Mouse (Mus musculus) heart, adult 2 months (tissue): ENCODE measurements around the gene Arxes1. TPM values are rescaled to one million over a fixed set of nuclear protein-coding genes. Genes with fewer than 3 reads are reported as not detected.
"Not testable (repeated sequence)": the region's sequence is repeated elsewhere in the genome, so short reads cannot be mapped to it uniquely, and the experiment has no call there.

ENCODE experiments used
- DNase-seq, 2 experiments: peaks; one replicate each; pipeline ENCODE4 v3.0.0; 2021
- H3K27ac ChIP-seq: fragments of 200-600 bp; 2 replicates; pipeline ENCODE4 v1.8.1; 2022
- H3K27me3 ChIP-seq: fragments of 200-500 bp; 2 replicates; pipeline ENCODE4 v1.6.1; 2012; ENCODE audit warnings: mild to moderate bottlenecking, low read length, inconsistent platforms, mixed read lengths; ENCODE audit not compliant: control insufficient read depth, insufficient read depth
- H3K36me3 ChIP-seq: fragments of 200-500 bp; 2 replicates; pipeline ENCODE4 v1.6.1; 2012; ENCODE audit warnings: low read length, inconsistent platforms; ENCODE audit not compliant: control insufficient read depth, insufficient read depth
- H3K4me1 ChIP-seq: fragments of 200-500 bp; 2 replicates; pipeline ENCODE4 v1.6.1; 2011; ENCODE audit warnings: low read length; ENCODE audit not compliant: control insufficient read depth, insufficient read depth
- H3K4me3 ChIP-seq: fragments of 200-600 bp; 2 replicates; pipeline ENCODE4 v1.8.1; 2022
- H3K79me2 ChIP-seq: fragments of 200-500 bp; replicated peaks from 2 replicates; pipeline ENCODE4 v1.6.1; 2012; ENCODE audit warnings: mild to moderate bottlenecking, inconsistent platforms, low read length, moderate library complexity, mixed read lengths; ENCODE audit not compliant: control insufficient read depth, insufficient read depth
- H3K9ac ChIP-seq: fragments of 200-500 bp; 2 replicates; pipeline ENCODE4 v1.6.1; 2012; ENCODE audit warnings: low read depth, mild to moderate bottlenecking, control low read depth, inconsistent platforms, low read length, mixed read lengths
- CTCF ChIP-seq: fragments of 200-600 bp; IDR thresholded peaks from 2 replicates; pipeline ENCODE4 v1.8.1; 2022; ENCODE audit warnings: antibody characterized with exemption, mild to moderate bottlenecking, moderate library complexity
- EP300 ChIP-seq: fragments of 200-500 bp; IDR thresholded peaks from 2 replicates; pipeline ENCODE4 v1.6.1; 2011; ENCODE audit warnings: low read depth, low read length, control low read depth; ENCODE audit not compliant: insufficient read depth
- POLR2A ChIP-seq: fragments of 200-500 bp; IDR thresholded peaks from 2 replicates; pipeline ENCODE4 v1.6.1; 2011; ENCODE audit warnings: mild to moderate bottlenecking, low read depth, low read length, control low read depth; ENCODE audit not compliant: insufficient read depth
- WGBS: fragments of 180-500 bp; shearing (Covaris S2); methylation state at CpG from one replicate; pipeline ENCODE4 v1.1.7; 2018; 5-methylcytosine and 5-hydroxymethylcytosine counted together
- intact Hi-C: fragments of 180-260 bp; cut with DNase I; formaldehyde crosslinking; loops from one replicate; pipeline ENCODE4 v1.15.1; 2025
- long read RNA-seq: library from polyadenylated mRNA; stranded (forward); transcript quantifications from one replicate; pipeline ENCODE4 v2.0.0, GENCODE M21; 2021
- polyA plus RNA-seq: library from polyadenylated mRNA; depleted of rRNA; stranded (reverse); fragments of >200 nt; gene quantifications from 2 replicates; pipeline ENCODE4 v1.2.3, GENCODE M21; 2012; rRNA removed
- total RNA-seq, 2 experiments: library from RNA; stranded (reverse); gene quantifications; 2 replicates each; pipeline ENCODE4 v1.2.3; 2021

Gene Arxes1
- under 1 TPM in 1 of 2 experiments, not detected in 1; 0.16 TPM for total RNA-seq
- 0.44 and 0.53 TPM in 2 replicates for polyA plus RNA-seq
- long read RNA-seq: 0 reads

- 15% methylated on average over 15 of the region's 49 CpGs for WGBS
- intact Hi-C loops, H3K27ac ChIP-seq, H3K4me1 ChIP-seq, H3K4me3 ChIP-seq, H3K27me3 ChIP-seq, H3K36me3 ChIP-seq, H3K9ac ChIP-seq, H3K79me2 ChIP-seq: not testable (repeated sequence)
- peak in 1 of 2 experiments; percentile 19 for DNase-seq
Observed at GRCm38 (mm10) chrX:136032799-136033763, at the start of gene Arxes1. Gene Arxes1 (plus strand): TSS chrX:136033367.

- Histone ChIP-seq H3K4me3 (no peak overlapping the region), H3K9ac (no peak overlapping the region), H3K79me2 (no peaks in the 10 kb centered on the region), H3K36me3 (no peaks in the 10 kb centered on the region), H3K4me1 (no peaks in the 10 kb centered on the region), H3K27ac (no peak overlapping the region), H3K27me3 (no peaks in the 10 kb centered on the region)
- TF ChIP-seq CTCF (no peak), POLR2A (no peak), EP300 (no peak)
- WGBS: 74% methylated on average over 6 of the region's 6 CpGs
- no peak for DNase-seq
- intact Hi-C loops: no loop called here
Observed at GRCm38 (mm10) chrX:135984539-135985260, 48.5 kb upstream of the Arxes1 start.

GRCm38 (mm10) chrX:135986267-135986666 is 46.9 kb upstream of the Arxes1 start:
- no peak overlapping the region for H3K9ac ChIP-seq
- no peak for TF ChIP-seq CTCF
- no peak for TF ChIP-seq EP300
- no peak for TF ChIP-seq POLR2A
- H3K36me3 ChIP-seq: no peaks in the 10 kb centered on the region
- intact Hi-C loops: no loop called here
- H3K27ac ChIP-seq: no peak overlapping the region
- no peaks in the 10 kb centered on the region for H3K4me1 ChIP-seq
- H3K27me3 ChIP-seq: no peaks in the 10 kb centered on the region
- WGBS: 91% methylated on average over 3 of the region's 3 CpGs
- no peak overlapping the region for H3K4me3 ChIP-seq
- no peaks in the 10 kb centered on the region for H3K79me2 ChIP-seq
- DNase-seq: no peak

DNA sequence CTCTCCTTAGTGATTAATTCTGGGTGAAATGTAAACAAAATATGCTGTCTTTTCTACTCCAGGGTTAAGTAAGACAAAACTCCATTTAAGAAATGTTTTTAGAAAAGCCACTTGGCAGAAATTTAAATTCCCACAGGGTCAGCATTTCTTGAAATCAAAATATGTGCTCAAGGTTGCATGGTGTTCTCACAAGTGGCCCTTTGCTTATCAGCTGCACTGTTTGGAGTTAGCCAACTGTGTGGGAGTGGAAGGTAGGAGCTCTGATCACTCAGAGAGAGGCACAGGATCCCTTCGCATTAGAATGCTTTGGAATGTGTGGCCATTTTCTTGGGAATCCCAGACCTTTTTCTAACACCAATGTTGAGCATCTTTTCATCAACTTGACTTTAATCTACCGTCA is 42.5 kb upstream of the Arxes1 start:
- Histone ChIP-seq H3K4me3 (no peak overlapping the region), H3K79me2 (no peaks in the 10 kb centered on the region), H3K27ac (no peak overlapping the region), H3K27me3 (no peaks in the 10 kb centered on the region), H3K4me1 (no peaks in the 10 kb centered on the region), H3K36me3 (no peaks in the 10 kb centered on the region), H3K9ac (no peak overlapping the region)
- TF ChIP-seq POLR2A: no peak
- no peak for TF ChIP-seq EP300
- TF ChIP-seq CTCF: no peak
- intact Hi-C loops: no loop called here
- 54% methylated on average over 2 of the region's 2 CpGs for WGBS
- no peak for DNase-seq

GRCm38 (mm10) chrX:135993192-135993594 is 40.0 kb upstream of the Arxes1 start:
- DNase-seq, H3K4me1 ChIP-seq, intact Hi-C loops, H3K4me3 ChIP-seq, H3K79me2 ChIP-seq, H3K9ac ChIP-seq, H3K27ac ChIP-seq, H3K36me3 ChIP-seq, H3K27me3 ChIP-seq: not testable (repeated sequence)
- 78% methylated on average over 2 of the region's 3 CpGs for WGBS

DNA sequence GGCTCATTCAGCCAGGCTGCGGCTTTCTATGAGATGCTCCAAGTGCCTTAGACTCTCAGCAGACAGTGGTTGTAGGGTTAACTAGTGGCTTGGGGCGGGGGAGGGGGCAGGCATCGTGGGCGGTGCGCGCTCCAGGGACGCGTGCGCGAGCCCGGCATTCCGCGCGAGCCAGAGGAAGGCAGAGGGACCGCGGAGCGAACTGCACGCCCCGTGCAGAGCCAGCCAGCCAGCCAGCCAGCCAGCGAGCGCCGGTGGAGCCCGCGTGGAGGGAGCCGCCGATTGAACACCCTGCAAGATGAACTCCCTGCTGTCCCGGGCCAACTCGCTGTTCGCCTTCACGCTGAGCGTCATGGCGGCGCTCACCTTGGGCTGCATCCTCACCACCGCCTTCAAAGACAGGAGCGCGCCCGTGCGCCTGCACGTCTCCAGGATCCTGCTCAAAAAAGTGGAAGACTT is 39.5 kb upstream of the Arxes1 start, which contains the start of gene Arxes2:
TSS of gene Arxes2 (plus strand) at position 161 of the 456 bp plus-strand sequence.
- H3K4me3 ChIP-seq, H3K36me3 ChIP-seq, H3K9ac ChIP-seq, H3K27ac ChIP-seq, H3K4me1 ChIP-seq, H3K79me2 ChIP-seq, intact Hi-C loops, H3K27me3 ChIP-seq: not testable (repeated sequence)
- 21% methylated on average over 16 of the region's 39 CpGs for WGBS
- peak in 1 of 2 experiments; percentile 6 for DNase-seq
